Mouse (Mus musculus): ENCODE data around the gene Kctd17.

Kctd17 gene

DNA sequence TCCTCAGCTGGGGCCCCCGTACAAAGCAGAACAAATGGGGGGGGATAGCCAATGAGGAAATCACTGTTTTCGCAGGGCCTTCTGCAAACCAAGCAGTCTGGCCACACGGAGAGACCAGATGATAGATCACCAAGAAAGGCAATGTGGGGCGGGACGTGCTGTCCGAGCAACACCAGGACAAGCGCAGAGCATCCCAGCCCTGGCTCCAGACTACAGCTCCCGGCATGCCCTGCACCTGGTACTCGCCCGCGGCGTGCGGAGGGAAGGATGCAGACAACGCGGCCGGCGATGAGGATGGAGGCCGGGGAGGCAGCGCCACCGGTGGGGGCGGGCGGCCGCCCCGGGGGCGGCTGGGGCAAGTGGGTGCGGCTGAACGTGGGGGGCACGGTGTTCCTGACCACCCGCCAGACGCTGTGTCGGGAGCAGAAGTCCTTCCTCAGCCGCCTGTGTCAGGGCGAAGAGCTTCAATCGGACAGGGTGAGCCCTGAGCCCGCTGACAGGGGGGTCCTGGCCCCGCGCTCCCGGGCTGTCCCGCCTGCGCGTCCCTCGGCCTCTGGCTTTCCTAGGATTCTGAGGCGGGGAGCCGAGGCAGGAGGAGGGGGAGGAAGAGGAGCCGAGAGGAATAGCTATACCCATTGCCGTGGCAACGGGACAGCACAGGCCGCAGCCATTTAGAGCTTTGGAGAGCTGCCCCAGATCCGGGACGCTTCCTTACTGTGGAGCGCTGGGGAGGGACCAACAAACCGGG, at the start of gene Kctd17:
Gene Kctd17, plus strand, starts transcription at position 174 of the 748 bp plus-strand sequence.
- DNase-seq (ENCODE audit: low spot score in 2 of 2), result peak; percentile 73 to 79

DNA sequence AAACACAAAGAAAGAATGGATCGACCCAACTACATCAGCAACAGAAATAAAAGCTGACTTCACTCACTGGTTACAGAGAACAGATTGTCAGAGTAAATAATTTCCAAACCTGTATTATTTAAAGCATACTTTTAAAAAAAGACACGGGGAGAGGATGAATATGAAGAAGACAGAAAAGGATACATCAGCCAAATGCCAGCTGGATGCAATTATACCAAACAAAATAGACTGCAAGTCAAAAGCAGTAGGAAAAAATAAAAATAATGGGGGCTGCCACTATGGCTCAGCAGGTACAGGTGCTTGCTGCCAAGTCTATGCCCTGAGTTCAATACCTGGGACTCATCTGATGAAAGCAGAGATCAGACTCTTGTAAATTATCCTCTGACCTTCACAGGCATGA, 48.2 kb upstream of the Kctd17 start:
- no peak for DNase-seq (ENCODE audit: low spot score in 2 of 2)

DNA sequence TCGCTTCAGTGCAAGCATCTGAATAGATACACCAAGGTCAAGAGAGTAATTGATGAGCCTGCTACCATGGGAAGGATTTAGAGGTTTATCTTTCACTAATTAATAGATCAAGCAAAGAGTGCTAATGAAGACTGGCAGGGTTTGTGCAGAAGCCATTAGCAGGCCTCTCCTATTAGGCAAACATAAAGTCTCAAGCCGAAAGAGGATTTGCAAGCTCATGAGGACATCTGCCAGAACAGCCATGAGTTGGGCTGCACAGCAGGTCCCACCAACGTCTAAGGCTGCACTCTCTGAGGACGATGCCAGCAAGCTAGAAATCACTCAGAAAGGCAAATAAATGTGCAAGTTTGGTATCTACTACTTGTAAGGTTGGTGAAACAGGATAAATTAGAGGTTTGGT, 47.6 kb upstream of the Kctd17 start:
- DNase-seq (ENCODE audit: low spot score in 2 of 2), result no peak

DNA sequence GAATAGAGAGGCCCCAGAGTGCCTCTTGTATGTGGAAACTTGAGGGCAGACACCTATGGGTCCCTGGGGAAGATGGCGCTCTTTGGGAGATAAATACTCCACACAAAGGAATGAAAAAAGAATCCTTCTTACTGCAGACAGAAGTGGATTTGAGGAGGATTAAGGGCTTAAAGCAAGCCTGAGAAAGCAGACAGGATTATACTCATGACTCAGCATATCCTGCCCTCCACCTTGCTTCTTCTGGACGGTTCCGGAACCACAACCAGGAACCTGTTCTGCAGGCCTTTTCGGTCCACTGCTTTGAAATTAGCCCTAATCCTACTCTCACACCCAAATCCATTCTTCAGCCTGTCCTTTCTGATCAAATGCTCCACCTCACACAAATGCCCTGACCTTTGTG, 46.2 kb upstream of the Kctd17 start:
- no peak for DNase-seq (ENCODE audit: low spot score in 2 of 2)

DNA sequence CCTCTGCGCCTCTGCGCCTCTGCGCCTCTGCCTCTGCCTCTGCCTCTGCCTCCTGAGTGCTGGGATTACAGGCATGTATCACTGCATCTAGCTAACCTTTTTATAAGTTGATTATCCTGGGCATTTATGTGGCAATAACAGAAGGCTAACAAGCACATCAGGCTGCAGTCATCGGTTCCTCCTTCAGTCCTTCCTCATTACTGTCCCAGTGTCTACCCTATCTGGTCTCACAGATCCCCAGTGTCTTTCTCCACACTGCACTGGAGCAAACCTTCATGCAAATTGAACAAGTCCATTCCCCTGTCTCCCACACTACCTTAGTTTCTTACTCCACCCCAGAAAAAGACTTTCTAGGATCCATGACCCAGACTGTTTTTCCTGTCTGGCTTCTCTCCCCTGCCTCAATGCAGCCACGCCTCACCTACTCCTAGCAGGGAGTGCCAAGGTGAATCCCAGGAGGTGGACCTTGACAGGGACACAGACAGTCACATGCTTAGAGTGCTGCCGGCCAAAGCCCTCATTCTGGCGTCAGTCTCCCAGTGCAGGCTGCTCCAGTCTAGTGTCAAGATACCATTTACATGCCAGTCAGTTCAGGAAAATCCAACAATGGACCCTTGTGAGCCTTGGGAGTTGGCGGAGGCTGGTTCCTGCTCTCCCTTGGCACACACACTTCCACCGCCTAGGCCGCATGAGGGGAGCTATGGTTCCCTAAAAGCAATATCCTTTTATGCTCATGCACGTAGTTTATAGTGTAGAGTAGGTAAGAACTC, 44.7 kb upstream of the Kctd17 start:
- DNase-seq (ENCODE audit: low spot score in 2 of 2), result peak; percentile 34 to 37

DNA sequence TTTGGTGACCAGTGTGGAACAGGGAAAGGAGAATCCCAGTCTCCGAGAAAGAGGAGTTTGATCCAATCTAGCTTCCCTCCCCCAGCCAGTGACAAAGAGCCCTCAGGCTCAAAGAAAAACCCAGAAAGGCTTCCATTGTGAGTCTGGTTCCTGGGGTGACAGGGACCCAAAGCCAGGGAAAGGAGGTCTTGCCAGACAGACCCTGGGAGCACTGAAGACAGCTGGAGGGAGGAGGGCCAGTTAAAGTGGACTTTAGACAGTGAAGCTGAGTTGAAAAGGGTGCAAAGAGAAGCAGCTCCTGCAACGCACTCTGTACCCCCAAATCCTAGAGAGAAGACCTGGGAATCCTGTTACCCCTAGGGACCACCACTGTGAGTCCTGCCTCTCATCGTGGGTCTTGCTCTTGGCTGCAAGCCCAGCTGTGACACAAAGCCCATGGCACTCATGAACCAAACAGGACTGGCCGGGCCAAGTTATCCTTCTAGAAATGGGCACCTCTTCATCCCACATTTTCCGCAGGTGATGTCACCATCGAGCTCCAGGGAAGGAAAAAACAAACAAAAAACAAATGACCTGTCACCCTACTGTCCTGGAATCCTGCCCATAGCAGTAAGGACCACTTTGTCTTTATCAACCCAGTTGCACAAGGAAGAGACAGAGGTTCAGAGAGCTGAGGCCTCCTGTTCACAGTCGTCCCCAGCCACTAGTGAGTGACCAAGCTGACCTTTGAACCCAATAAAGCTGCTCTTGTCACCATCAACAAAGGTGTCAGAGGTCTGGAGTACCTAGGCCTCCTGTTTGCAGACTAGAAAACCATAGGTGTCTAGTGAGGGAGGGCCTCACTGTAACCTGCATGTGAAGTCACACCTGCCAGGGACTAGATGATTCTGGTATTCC, 43.9 kb upstream of the Kctd17 start:
- no peak for DNase-seq (ENCODE audit: low spot score in 2 of 2)

DNA sequence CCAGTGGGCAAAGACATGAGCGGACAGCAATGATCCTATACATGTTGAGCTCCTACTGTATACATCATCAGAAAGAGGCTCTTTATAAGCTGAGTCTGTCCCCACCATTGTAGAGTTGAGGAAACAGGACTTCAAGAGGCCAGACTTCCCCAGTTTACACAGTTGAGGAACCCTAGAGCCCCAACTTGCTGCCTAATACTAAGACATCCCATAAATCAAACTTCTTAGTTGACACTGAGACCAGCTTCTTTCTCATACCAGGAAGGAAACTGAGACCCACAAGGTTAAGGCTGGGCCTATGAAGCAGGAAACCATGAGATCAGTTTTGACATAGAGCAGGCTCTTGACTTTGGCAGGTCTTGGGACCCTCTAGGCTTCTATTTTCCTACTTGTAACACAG, 42.8 kb upstream of the Kctd17 start:
- no peak for DNase-seq (ENCODE audit: low spot score in 2 of 2)

DNA sequence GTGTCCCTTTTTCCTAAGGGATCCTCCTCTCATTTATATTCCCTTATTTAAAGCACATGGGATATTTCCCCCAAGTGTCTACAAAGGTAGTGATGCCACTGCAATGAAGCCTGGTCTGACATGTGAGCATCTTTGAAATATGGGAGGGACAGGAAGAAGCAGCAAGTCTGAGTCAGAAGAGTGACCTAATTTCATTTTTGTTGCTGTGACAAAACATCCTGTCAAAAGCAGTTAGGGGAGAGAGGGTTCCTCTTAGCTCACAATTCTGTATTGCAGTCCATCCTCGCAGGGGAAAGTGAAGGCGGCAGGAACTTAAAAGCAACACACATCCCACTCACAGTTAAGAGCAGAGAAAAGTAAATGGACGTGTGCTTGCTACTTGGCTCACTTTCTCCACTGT, 37.5 kb upstream of the Kctd17 start:
- DNase-seq (ENCODE audit: low spot score in 2 of 2), result no peak

DNA sequence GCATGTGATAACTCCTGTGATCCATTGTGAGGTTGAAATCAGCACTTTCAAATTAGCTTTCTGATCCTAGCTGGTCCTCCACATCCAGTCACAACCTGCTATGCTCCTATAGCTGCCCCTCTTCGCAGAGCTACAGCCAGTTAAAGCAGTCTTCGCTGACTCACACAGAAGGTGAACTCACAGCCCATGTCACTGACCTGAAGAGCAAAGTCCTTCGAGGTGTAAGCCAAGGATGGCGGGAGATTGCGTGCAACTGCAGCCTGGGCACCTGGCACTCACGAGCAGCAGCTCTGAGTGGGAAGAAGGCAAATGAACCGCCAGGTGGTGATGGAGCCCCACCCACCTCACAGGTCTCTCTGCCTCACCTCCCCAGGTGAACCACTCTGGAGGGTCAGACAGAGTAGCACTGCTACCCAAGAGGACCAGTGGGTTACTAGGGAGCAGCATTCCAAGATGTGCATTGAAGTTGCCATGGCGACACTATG, 32.8 kb upstream of the Kctd17 start, which contains the start of gene Tex33:
Gene Tex33, minus strand, starts transcription at position 435 of the 485 bp plus-strand sequence.
- no peak for DNase-seq (ENCODE audit: low spot score in 2 of 2)

DNA sequence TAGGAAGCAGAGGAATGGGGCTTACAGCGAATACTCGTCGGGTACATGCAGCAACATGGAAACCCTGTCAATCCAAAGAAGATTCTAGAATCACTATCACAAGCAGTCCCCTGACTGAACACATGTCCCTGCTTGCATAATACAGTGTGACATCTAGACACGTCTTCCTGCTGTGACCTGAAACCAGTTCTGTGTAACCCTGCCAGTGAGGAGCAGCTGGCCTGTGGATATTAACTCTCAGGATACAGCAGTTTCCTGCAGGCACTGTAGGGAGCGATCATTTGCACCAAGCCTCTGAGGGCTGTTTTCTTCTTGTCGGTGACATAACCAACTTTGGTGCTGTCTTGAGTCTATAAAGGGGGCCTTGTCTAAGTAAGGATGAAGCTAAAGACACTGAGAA, 27.0 kb upstream of the Kctd17 start:
- DNase-seq (ENCODE audit: low spot score in 2 of 2), result peak in 1 of 2 experiments; percentile 50

DNA sequence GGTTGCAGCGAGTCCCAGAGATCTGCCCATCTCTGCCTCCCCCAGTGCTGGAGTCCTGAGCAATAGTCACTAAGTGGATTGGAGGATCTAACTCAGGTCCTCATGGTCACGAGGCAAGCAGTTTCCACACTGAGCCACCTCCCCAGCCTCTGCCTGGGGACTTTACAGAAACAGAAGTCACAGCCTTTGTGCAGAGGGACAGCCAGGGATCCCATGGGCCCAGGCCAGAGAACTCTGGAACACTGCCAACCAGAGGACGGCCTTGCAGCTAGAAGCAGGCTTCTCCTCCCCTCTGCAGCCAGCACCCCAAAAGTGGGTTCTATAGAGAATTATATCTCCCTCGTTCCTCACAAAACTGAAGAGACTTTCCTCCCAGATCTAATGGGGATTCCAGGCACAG, 26.4 kb upstream of the Kctd17 start:
- DNase-seq (ENCODE audit: low spot score in 2 of 2), result peak; percentile 81 to 83

DNA sequence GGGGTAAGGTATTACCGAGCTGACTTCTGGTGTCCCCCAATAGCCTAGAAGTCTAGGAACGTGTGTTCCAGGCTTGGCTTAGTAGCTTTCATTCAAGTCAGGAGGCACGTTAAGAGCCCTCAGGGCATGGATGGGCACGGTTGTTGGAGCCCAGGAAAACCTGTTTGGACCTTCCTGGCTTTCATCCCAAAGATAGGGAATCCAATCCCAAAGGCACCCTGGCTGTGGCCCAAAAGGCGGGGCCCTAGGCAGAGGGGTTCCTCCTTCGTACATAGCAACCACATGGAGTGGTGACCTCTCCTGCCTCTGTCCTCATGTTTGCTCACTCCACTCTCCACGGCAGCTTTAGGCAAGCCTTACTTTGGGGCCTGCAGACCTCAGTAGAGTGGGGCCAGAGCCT, 25.9 kb upstream of the Kctd17 start:
- peak in 1 of 2 experiments; percentile 21 for DNase-seq (ENCODE audit: low spot score in 2 of 2)

DNA sequence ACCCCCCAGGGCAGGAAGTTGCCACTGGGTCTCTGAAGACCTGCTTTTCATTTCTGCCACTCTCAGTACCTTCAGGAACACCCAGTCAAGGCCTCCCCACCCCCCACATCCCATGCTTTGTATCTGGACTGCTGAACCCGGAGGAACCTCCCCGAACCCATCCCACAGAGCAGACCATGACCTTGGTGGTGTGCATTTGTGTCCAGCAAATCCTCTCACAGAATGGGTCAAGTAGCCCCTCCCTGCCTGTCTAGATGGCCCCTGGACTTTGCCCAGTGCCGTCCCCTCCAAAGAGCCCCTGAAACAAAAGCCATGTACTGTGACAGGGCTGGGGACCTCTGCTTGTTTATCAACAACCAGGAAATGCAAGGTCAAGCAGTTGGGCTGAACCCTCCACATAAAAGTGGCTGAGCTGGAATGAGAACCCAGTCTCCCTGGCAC, 25.0 kb upstream of the Kctd17 start:
- no peak for DNase-seq (ENCODE audit: low spot score in 2 of 2)

DNA sequence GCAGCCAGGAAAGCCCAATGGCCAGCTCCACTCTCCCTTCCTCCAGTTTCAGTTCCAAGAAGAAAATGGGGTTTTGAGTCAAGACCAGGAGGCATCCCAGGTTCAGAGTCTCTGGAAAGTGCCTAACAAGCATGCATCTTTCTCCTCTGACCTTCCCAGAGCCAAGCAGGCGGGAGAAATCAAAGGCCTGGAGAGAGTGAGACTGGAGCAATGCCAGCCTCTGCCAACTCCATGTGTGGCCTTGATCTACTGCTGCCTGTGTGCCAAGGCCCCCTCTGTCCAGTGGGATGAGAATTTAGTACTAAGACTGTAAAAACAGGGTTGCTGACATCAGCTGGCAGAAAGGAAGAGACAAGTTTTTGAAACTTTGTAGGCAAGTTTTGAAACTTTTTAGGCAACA, 24.5 kb upstream of the Kctd17 start:
- peak in 1 of 2 experiments; percentile 52 for DNase-seq (ENCODE audit: low spot score in 2 of 2)

DNA sequence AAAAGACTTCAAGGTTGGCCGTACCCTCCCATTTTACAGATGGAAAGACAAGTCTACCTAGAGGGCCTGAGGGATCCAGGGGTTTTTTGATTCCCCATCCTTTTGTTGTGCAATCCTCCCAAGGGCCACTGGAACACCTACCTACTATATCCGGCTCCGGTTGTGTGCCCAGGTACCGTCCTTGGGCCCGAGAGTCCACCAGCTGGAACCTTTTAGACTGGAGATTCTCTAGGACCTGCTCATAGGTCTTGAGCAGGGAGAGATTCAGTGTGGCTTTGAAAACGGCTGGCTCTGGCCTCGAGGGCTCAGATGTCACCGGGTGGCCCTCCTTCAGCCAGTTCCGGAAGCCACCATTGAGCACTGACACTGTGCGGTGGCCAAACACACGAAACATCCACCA, 23.3 kb upstream of the Kctd17 start:
- no peak for DNase-seq (ENCODE audit: low spot score in 2 of 2)

DNA sequence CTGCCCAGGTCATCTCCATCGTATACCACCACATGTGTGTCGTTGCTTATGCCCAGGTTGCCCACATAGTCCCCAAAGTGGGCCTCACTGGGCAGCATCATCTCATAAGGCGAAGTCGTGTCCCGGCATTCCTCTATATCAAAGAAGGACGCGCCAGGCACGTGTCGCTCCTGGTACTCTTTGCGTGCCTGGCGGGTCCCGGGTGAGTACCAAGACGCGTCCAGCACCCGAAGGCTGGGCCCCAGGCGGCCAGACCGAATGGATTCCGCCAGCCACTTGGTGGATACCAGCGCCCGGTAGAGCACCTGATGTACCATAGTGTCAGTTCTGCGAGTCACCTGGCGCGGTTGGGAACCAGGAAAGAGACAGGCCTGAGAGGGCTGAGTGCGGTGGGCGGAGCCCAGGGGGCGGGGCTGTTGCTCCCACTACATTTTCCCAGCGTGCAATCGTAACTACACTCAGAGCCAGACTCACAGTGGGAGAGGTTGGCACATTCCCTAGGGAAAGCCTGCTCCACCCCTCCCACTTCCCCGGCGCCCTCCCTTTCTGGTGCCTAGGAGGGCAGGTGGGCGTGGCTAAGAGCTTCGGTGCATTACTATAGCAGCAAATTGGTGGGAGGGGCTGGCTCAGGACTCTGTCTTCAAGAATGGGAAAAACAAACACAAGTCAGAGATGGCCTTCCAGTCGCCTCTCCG, 22.7 kb upstream of the Kctd17 start, which contains the start of gene Tst:
Gene Tst, minus strand, starts transcription at position 391 of the 695 bp plus-strand sequence.
- DNase-seq (ENCODE audit: low spot score in 2 of 2), result peak; percentile 90 to 92

DNA sequence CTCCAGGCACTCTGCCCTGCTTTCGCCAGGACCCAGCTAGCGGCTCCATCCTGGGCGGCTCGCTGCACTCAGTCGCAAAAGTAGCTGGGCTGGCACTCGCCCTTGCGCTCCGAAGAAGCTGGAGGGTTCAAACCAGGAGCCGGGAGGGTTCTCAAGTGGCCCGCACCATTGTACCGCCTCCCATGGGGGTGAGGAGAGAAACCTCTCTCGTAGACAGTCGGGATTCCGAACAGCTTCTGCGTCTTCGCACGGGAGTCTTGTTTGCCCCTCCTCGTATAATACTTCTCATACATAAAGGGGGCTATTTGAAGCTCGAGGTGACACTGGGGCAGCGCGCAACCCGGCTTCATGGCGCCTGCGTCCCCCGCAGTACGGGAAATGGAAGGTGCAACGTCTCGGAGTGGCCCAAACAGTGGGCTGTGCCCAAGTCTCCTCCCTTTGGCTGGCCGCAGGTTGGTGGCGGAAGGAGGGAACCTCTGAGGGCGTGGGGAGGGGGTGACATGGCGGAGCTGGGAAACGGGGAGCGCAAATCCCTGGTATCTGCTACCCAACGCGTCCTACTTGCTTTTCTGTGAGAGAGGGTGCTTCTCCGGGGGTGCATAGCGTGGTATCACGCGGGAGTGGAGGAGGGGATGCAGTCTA, 21.9 kb upstream of the Kctd17 start, which contains the start of gene Mpst:
Gene Mpst, plus strand, starts transcription at position 124 of the 642 bp plus-strand sequence.
- DNase-seq (ENCODE audit: low spot score in 2 of 2), result peak; percentile 91 to 93

DNA sequence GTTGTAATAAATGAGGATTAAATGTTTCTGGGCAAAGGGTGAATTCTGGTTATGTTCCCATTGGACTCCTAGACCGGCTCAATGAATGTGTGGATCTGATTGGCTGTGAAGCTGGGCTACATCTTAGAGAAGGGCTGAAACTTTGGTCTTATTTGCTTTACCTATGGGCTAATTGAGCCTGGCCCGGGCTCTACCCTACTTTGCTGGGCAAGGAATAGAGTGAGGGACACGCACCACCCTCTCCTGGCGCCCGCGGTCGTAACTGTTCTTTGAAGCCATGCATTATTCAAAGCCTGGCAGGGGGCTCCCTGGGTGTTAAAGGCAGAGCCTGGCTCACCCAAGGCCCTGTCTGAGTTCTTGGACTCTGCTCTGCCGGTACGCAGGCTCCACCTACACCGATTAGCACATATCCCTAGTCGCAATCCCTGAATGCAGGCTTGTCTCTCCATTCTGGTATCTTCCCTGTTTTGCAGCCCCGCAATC, 18.8 kb upstream of the Kctd17 start:
- DNase-seq (ENCODE audit: low spot score in 2 of 2), result no peak

DNA sequence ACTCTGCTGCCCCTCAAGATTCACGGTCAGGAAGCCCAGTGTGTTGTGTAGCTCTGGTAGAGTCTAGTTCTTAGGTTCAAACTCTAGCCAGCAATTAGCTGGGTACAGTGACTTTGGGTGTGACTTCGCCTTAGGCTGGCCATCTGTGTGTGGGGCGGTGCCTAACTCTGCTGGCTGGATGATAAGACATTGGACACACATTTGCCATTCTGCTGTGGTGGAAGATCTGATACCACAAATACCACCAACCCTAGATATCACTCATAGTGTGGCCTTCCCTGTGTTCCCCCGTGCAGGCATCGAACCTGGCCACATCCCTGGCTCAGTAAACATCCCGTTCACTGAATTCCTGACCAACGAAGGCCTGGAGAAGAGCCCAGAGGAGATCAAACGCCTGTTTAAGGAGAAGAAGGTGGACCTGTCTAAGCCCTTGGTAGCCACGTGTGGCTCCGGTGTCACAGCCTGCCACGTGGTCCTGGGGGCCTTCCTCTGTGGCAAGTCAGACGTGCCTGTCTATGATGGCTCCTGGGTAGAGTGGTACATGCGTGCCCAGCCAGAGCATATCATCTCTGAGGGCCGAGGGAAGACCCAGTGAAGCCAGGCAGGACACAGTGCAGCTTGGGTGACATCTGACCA, 15.2 kb upstream of the Kctd17 start:
- no peak for DNase-seq (ENCODE audit: low spot score in 2 of 2)

DNA sequence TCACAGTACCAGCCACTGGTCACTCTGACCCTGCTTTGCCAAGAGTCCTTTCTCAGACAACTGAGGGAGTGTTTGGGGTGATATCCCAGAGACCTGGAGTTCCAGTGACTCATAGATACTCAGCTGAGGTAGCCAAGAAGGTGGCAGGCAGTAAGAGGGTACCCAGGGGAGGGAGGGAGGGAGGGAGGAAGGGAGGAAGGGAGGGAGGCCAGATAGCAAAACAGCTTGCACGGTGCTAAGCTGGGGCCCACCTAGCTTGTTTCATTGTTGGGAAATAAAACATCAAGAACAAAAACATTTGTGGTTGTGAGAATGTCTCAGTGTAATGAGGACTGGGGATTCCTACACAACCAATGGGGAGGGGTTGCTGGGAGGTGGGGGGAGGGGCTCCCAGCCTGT, 14.6 kb upstream of the Kctd17 start:
- DNase-seq (ENCODE audit: low spot score in 2 of 2), result no peak
